Mouse (Mus musculus) CH12F3 (cell line): ENCODE data around the gene Ccdc85c.

Source experiments
- in situ Hi-C: fragments of 300-500 bp; cut with MboI; formaldehyde crosslinking; loops from 2 replicates; pipeline ENCODE4 v1.14.3; 2020; ENCODE audit warnings: low sequenced_read_pairs

Ccdc85c gene

DNA sequence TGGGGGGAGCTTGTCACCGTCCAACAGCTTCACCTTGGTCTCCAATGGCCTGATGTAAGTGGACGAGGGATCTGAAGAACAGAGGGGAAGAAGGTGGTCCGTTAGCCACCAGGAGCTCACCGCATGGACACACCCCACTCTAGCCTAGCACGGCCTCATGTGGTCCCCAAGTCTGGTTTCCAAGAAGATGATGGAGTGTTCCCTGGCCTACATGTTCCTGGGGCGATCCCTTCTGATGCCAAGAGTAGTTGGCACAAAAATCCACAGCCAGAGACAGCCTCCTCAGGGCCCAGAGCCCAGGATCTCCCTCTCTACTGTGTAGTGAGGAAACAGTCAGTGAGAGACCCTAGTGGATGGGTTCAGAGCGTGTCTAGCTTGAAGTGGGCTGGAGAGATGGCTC, 53.5 kb downstream of the Ccdc85c start:
- in situ Hi-C loops, result no loop called here

DNA sequence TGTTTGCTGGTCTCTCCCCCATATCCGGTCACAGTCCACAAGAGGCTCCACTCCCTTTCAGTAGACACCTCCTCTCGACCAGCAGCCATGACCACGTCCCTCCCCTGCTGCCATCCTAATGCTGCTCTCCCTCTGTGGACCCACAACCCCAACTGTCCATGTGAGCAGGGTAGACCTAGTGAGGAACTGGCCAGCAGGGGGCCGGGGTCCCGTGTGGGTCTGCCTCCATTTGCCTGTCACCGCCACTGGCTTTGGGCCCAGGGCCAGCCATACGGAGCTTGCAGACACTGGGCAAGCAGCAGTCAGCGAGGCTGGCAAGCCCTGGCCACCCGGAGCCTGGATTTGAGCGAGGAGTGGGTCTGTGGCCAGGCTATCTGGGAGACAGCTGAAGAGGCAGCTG, 54.0 kb downstream of the Ccdc85c start:
- in situ Hi-C loops, result no loop called here

DNA sequence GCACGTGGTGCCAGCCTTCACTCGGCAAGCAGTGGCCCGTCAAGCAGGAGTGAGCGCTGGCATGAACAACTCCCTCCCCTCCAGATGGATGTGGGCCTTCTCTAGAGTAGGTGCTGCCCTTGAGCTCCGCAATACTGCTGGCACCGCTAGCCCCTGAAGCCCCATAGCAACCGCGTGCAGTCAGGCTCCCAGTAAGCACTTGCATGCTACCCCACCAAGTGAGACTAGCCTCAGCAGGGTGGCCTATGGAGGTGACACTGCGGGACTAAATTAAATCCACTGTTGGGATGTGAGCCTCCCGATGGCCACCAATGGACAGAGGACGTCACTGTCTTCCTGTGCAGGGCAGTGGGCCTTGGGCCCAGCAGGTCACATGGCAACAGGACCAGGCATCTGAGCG, 54.6 kb downstream of the Ccdc85c start:
- in situ Hi-C loops, result no loop called here

DNA sequence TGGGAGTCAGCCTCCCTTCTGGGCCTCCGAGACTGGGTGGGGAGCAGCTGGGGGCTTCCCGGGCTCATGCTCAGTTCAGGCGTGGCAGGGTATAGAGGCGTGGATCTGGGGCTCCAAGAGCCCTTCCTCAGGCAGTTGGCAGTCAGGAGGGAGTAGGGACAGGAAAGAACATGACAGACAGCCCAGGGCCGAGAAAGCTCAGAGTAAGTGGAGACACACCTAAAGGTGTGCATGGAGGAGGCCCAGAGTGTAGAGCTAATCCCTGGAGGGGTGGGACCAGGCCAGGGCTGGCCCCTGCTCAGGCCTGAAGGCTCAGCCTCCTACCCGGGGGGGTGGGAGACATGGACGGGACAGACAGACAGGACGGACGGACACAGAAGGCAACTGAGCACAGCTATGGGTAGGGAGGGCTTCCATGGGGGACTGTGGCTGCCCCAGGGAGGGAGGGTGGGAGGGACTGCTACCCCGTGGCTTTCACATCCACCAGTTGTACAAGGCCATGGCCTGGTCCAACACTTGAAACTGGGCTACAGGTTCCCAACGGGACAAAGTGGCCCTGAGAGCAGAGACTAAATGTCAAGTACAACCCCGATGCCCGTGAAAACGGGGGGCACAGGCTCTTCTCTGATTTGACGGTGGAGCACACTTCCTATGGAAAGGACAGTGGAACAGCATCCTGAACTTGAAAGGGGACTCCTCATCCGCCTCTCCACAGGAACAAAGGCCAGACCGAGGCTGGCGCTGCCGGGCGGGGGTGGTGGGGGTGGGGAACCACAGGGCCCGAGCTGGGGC, 55.2 kb downstream of the Ccdc85c start:
- in situ Hi-C loops, result no loop called here

DNA sequence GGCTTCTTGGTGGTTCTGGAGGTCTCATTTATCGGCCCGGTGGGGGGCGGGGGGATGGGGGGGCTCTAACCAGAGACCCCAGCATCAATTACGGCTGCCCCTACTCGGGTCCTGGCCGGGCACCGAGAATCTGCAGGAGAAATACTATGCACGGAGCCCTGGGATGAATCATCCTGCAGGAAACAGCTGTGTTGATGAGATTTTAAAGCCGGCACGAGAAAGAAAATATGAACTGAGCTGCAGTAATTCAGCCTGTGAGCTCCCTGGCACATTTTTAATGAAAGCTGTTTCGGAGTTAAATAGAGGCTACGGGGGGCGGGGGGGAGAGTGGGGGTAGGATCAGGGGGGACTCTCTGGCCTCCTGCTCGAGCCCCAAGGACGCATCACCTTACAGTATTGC, 56.1 kb downstream of the Ccdc85c start:
- in situ Hi-C loops, result no loop called here

DNA sequence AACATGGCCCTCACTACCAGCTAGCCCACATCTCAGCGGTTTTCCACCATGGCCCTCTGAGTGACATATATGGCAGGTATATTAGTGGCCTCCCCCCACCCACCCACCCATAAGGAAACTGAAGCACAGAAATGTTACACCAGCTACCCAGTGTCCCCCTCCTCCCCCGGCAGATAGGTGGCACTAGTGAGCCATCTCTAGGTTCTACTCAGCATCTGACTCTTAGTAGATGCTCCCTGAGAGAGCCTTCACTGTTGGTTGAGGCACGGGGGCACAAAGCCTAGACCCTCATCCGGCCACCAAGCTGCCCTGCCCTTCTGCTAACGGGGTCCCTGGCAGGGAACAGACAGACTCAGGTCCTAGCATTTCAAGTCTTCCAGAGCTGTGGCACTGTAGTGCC, 57.7 kb downstream of the Ccdc85c start:
- in situ Hi-C loops, result no loop called here

DNA sequence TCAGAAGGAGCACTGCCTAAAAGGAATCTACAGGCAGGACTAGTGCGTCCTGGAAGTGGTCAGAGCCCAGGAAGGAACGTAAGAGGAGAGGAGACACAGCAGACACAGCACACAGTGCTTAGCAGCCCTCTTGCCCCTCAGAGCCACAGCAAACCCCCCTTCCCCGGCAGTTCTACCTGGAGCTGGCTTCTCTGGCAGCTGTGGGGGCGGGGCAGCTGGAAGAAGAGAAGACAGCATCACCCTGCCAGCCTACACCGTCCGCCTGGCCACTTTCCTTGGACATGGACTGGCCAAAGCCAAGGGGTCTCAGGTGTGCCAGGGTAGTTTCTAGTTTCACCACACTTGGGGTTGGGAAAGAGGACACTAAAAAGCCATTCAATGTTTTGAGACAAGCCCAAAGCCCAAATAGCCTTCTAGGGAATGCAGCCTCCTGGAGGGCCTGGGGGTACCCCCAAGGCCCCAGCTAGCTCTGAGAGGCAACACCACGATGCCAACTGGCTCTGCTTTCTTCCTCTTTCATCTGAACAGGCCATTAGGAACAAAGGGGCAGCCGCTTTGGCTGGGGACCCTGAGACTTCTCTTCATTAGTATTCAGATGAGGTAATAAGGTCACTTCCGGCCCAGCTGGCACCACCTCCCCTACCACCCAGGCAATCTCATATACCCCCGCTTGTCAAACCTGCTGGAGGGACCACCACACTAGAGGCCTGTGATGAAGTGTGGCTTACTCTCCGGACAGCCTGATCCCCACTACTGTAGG, 58.4 kb downstream of the Ccdc85c start:
- in situ Hi-C loops, result no loop called here

DNA sequence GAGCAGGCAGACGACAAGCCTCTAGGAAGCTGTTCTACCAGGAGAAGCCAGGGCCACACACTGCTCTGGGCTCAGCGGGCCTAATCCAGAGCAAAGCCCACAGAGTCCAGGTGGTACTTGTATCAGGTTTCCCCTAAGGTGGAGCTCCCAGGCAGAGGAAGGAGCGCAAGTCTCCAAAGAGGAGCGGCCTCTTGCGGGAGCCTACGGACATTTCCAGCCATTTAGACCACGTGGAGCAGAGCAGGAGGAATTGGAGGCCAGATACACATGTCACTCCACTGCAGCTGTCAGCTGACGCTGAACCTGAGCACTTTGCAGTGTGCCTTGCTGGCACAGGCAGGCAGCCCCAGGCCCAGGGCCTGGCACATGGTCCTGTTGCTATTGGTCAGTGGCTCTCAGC, 60.1 kb downstream of the Ccdc85c start:
- in situ Hi-C loops, result no loop called here

DNA sequence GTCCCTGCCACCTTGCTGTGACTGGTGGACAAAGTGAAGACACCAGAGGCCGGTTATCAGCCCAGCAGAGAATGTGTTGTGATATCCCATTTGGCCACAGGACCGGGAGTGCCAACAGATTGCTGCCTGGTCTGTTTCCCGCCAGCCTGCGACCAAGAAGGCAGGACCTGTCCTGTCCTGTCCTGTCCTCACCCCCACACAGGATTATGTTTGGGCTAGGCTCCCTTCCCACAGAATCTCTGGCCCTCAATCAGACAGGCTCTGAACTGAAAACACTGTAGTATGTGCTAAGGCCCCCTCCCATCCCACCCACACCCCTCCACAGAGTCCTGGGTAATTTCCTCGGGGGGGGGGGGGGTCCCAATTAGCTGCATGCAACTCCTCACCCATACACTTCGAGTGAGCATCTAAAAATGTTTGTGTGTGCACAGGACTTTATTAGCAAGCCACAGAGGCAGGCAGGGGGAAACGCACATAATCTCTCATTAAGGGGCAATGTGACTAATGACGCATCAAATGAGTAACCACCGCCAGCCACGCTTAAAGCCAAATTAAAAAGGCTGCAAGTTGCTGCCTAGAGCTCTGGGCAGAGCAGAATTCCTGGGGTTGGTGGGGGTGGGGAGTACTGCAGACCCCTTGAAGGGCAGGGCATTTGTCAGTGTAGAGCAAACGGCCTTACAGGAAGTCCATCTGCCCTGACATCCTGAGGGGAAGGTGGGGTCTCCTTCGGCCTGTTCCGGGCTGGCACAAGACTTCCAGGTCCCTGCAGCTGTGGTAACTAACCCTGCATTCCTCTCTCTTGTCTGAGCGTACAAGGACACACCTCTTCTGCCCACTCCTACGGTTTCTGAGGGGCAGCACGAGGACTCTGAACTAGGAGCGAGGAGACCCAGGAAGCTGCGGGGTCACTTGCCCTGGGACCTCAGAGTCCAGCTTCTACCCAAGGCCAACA, 61.9 kb downstream of the Ccdc85c start:
- in situ Hi-C loops, result no loop called here

DNA sequence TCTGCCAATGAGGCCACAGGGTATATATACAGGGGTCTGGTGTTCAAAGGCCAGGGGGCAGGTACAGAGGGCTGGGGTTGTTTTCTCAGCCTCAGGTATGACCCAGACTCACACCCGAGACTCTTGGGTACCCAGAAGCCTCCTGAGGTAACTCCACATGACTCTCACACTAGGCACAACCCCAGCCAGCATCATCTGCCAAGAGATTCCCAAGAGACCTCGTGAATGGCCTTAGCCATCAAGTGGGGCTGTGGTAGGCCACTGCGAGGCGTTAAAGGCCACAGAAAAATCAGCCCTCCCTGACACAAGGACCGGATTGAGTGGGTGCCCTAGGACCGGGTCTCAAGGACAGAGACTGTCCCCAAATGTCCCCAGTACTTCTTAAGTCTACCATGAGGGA, 62.7 kb downstream of the Ccdc85c start:
- in situ Hi-C loops, result no loop called here

DNA sequence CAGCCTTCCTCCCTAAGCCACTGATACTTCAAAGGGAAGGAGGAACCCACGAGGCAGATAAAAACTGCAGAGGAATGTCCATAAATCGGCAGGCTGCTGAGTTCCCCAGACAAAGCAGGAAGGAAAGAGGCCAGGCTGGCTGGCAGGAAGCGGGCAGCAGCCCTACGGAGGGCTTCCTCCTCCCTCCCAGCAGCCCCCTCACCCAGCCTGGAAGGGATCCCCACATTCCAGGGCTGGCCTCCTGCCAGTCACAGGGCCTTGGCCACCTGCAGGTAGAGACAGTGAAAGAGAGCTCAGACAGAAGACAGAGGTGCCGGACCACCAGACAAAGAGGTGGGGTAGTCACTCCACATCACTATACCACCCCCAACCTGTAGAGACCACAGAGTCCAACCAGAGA, 63.2 kb downstream of the Ccdc85c start:
- in situ Hi-C loops, result no loop called here

DNA sequence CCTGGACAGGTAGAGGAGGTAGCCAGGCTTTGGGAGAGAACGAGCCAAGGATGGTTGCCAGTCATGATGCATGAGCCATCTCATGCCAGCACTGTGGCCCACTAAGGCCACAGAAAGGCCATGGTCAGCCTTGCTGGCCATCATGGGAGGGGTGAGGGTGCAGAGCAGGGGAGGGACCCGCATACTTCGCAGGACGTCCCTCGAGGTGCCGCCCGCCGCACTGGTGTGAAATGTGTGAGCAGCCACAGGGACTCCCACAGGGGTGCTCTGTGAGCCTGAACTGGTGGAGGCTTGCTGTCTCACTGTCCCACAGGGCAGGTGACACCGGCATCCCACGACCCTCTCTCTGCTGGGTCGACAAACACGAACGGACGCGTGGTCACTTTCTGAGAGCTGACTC, 64.6 kb downstream of the Ccdc85c start:
- in situ Hi-C loops, result no loop called here

DNA sequence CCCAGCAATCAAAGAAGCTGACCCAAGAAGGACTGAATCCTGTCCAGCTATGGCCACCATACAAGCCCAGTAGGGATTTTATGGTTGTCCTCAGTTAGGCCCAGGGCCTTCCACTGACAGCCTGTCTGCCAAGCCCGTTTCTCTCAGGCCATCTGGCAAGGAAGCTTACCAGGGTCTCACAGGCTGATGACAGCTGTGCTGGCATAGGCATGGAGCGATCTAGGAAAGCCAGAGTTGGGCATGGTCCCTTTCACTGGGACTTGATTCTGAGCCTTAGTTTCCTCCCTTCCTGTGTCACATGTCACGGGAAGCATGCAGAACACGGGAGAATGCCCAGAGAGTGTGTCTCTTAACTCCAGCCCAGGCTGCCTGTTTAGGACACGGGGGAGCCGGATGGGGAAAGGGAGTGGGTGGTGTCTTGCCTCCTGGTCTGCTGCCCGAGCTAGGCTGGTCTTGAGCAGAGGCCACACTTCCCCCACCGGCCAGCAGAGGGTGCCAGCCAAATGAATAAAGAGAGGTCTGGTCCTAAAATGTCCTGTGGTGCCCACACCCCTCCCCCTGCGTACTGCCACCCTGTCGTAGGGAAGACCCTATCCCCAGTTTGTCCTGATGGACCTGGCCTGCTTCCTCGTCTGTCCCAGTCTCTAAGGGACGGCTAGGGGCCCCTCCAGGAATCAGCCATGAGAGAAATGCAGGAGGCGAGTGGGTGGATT, 66.3 kb downstream of the Ccdc85c start:
- in situ Hi-C loops, result loop anchor here (10.0 kb wide), 1 partner anchor 86 kb away; no protein-coding TSS in a partner anchor

DNA sequence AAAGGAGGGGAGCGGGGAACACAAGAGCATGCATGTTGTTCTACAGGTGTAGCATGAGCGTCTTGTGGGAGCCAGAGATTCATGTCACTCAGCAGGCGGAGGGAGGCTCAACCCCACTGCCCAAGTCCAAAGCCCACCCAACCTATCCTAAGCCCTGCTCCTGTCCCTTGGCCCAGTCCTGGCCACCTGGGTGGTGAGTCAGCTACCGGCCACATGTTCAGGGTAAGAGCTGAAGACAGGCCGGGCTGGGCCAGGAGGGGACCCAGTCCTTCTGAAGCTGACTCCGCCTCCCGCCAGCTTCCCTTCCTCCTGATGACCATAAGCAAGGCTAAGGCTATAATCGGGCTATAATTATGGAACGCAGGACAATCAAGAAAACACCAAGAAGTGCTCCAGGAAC, 67.0 kb downstream of the Ccdc85c start:
- in situ Hi-C loops, result loop anchor here (10.0 kb wide), 1 partner anchor 87 kb away; no protein-coding TSS in a partner anchor

DNA sequence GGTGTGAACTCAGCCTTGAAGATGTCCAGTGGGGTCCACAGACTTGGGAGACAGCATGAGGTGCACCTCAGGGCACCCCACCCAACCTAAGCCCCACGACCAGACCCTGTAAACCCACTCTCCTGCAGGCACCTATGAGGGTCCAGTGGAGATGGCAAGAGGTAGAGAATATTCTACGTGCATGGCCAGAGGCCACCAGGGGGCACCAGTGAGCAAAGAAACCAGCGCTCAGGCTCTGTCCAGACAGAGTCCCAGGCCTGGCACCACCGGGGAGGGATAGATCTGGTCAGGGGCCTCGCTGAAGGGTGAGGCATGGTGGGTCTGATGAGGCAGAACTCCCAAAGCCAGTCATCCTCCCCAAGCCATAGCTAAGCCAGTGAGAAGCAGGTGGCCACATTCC, 68.6 kb downstream of the Ccdc85c start:
- in situ Hi-C loops, result loop anchor here (10.0 kb wide), 1 partner anchor 88 kb away; no protein-coding TSS in a partner anchor

DNA sequence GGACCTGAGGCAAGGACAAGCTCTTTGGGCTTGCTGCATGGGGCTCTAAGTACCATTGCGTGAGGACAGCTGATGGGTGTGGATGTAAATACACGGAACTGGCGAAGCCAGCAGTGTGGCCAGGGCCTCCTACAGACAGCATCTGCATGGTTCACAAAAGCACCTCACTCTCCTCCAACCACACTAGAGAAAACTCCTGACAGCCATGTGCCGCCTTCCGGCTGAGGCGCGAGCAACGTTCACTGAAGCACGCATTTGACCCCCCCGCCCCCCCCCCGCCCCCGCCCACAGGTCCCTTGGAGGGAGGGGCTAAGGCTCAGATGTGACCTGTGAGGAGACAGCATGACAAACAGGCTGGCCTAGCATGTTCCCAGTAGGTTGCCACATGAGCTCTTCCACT, 70.2 kb downstream of the Ccdc85c start:
- in situ Hi-C loops, result loop anchor here (10.0 kb wide), 1 partner anchor 90 kb away; no protein-coding TSS in a partner anchor

DNA sequence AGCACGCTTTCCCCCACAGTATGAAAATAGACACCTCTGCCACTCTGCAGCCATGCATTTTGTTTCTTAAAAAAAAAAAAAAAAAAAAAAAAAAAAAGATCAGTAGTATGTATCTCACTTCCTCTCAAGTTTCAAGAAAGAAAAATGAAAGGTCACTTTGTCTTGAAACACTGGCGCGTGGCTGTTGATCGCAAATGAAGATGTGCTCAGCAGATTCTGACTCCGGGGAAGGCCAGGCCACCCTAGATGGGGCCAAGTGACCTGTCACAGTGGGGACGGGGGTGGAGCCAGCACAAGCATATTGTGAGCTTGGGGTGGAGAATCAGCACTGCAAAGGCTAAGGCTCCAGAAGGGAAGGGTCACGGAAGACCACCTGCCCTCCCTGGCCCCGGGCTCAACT, 71.3 kb downstream of the Ccdc85c start:
- in situ Hi-C loops, result loop anchor here (10.0 kb wide), 1 partner anchor 91 kb away; no protein-coding TSS in a partner anchor

DNA sequence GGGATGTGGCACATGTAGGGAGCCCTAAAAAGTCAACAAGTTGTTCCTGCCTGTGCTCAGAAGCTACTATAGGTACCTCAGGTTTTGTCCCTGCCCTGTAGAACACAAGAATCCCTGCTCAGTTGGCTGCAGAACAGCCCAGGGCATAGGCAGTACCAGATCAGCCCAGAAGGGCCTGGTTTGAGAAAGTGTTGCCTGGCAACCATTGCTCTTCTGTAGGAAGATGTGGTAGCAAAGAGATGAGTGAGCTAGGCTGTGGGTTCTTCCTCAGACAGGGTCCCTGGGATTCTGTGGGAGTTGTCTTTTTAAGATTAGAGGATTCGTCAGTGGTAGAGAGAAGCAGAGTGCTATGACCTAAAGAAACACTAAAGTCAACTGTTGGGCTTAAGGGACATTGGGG, 75.1 kb downstream of the Ccdc85c start:
- in situ Hi-C loops, result loop anchor here (10.0 kb wide), 1 partner anchor 95 kb away; no protein-coding TSS in a partner anchor

DNA sequence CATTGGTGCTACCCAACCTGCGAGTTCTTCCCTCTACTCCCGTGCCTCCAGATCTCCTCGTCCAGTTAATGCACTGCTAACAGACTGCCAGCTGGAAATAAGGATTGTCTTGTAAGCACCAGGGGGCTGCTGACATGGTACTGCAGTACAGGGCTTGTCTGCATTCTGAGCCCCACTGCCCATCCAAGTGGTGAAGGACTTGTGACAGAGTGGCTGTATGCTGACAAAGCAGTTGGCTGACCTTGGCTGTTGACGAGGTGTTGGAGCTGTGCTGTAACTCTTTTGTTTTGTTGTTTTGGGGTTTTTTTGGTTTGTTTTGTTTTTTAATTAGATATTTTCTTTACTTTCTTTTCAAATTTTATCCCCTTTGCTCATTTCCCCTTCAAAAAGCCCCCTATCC, 76.8 kb downstream of the Ccdc85c start:
- in situ Hi-C loops, result no loop called here

DNA sequence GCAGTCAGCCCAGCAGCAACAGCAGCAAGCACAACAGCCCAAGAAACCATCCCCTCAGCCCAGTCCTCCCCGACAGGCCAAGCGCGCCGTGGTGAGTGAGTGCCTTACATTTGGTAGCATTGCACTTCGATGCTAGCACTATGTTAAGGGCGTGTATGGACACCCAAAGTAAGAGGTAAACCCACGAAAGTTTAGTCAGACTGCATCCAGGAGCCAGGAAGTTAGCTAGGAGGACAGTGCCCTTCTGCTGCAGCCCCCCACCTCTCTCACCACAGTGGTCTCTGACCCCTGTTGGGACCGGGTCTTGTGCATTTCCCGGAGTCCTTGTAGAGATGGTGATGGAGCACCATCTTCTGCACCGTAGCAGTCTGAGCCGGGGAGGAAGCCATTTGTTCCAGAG, 79.5 kb downstream of the Ccdc85c start:
- in situ Hi-C loops, result no loop called here
